Mouse (Mus musculus): Measurements from ENCODE around the gene Neurl3. TPM values are rescaled to one million over a fixed set of nuclear protein-coding genes. Genes with fewer than 3 reads are reported as not detected.

Gene Neurl3
- total RNA-seq, 2 experiments from 2014 or later, result 4.9 to 7.4 TPM

DNA sequence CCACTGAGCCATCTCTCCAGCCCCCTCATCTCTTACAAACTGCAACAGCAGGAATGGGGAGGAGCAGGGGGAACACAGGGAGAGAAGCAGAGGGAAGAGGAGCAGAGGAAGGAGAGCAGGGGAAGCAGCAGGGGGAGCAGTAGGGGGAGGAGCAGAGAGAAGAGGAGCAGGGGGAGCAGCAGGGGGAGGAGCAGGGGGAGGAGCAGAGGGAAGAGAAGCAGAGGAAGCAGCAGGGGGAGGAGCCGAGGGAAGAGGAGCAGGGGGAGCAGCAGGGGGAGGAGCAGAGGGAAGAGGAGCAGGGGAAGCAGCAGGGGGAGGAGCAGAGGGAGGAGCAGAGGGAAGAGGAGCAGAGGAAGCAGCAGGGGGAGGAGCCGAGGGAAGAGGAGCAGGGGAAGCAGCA is 15.8 kb downstream of the Neurl3 start:
- no peak for DNase-seq

DNA sequence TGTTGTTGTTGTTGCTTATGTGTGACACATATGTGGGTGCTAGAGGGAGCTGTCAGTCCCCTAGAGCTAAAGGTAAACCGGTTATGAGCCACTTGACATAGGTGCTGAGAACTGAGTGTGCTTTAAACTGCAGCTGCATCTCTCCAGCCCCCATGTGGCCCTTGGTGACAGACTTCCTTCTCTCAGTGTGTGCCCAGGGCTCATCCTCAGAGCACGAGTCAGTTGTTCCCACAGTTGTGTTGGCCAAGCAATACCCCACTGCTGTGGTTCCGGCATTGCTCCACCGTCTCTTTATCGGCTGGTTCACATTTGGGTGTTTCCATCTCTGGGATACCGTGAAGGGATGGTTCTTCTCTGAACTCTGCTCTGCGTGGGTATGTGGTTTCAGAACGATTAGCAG is 17.2 kb downstream of the Neurl3 start:
- DNase-seq, result no peak

DNA sequence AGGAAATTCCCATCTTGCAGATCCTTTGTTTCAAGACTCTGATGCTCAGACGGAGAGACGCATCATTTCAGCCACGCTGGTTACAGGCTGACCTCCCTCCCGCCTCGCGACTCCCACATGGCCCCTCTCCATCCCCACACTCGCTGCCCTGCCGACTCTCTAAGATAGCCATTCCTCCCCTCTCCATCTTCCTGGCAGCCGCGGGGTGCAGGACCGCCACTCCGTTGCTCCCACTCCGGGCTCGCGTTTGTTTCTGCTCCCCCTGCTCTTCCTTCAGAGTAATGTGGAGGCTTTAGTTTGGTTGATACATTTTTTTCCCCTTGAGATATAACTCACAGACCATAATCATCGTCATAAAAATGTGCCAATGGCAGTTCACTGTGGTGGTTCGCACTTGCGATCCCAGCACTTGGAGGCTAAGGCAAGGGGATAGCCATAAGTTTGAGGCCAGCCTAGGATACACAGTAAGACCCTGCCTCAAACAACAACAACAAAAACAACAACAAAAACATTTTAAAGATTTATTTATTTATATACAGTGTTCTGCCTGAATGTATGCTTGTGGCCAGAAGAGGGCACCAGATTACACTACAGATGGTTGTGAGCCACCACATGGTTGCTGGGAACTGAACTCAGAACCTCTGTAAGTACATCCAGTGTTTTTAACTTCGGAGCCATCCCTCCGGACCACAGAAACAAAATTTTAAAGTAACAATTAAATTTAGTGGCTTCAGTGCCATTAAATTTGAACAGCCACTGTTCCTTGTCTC is 18.4 kb downstream of the Neurl3 start:
- DNase-seq, result no peak

DNA sequence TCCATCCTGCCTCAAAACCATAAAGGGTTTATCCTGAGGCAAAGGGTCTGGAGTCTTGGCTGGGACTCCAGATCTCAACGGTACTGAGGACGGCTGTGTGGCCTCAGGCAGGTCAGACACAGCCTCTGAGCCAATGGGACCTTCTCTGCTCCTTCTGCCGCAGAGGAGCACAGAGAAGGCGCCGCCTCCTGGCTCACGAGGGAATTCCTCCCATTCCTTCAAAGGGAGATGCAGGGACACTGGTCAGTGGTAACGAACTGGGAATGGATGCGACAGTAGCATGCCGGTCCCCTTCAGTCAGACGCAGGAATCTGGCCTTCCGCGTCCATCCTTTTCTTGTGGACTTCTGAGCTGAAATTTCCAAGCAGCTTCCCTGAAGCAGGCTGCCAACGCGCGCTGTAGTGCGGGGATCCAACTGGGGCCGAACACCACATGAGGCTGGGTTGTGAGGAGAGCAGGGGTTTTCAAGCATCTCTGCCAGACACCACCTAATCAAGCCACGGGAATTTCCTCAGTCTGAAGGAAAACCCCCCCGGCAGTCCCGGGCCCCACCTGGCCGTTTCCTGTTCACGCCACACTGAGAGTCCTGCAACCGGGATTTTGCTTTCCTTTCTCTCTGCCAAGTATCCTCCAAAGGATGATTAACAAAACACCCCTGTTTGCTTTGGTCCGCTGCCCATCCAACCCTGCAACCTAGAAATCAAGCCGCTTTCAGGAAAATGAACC is 19.7 kb downstream of the Neurl3 start:
- peak; percentile 62 for DNase-seq

DNA sequence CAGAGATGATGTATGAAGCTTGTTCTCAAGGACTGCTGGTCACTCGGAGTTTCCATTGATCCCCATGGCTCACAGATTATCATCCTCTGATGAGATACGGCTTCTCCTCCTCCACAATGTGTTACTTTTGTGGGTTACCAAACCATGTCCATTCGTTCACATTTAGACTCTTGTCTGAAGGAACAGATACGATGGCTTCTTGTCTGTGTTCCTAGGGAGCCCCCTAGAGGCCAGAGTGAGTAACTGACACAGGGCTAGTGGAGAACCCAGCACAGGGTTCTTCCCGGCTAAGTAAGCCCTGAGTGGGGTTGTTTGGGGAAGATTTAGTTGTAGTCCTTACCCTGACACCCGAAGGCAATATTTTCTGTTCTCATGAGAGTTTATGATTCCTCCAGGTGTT is 21.7 kb downstream of the Neurl3 start:
- DNase-seq, result peak; percentile 79

DNA sequence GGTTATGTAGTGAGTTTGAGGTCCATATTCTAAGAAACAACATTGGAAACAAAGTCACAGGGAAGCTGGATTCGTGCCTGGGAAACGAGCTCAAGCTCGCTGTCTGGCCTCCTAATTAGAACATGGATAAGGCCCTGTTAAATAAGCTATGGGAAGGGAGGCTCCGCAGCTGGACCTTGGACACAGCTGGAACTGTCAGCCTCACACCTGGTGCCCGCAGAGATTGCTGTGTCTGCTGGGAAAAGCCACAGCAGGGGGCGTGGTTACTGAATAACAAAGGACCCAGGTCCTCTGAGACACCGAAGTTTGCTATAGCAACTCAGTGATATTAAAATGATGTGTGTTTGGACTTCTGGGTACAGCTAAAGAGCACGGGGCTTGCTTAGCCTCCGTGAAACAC is 23.1 kb downstream of the Neurl3 start:
- no peak for DNase-seq

DNA sequence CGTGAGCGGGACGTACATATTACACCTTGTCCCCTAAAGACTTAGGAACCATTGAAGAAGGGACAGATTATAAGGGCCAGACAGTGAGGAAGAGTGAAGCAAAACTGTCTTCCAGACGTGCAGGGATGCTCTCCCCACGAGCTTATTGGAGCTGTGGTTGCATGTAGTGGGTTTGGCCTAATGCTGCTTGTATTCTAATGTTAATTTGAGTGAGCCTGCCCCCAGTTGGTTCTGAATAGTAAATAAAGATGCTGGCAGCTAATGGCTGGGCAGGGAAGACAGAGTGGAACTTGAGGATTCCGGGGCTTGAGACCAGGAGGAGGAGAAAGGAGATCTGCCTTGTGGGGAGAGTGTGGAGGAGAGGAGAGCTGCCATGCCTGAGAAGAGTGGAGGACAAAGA is 27.8 kb downstream of the Neurl3 start:
- DNase-seq, result no peak

DNA sequence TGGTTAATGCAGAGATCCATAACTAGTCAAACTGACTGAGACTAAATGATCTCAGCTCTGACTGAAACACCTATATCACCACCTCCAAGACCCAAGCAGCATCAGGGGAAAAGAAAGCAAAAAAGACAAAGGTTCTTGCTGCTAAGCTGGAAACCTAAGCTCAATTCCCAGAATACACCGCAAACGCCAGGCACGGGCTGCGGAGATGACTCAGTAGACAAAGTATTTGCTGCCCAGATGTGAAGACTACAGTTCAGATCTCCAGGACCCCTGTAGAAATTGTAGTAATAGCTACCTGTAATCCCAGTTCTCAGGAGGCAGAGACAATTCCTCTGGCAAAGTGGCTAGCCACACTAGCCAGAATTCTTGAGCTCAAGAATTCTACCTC is 29.7 kb downstream of the Neurl3 start:
- no peak for DNase-seq

DNA sequence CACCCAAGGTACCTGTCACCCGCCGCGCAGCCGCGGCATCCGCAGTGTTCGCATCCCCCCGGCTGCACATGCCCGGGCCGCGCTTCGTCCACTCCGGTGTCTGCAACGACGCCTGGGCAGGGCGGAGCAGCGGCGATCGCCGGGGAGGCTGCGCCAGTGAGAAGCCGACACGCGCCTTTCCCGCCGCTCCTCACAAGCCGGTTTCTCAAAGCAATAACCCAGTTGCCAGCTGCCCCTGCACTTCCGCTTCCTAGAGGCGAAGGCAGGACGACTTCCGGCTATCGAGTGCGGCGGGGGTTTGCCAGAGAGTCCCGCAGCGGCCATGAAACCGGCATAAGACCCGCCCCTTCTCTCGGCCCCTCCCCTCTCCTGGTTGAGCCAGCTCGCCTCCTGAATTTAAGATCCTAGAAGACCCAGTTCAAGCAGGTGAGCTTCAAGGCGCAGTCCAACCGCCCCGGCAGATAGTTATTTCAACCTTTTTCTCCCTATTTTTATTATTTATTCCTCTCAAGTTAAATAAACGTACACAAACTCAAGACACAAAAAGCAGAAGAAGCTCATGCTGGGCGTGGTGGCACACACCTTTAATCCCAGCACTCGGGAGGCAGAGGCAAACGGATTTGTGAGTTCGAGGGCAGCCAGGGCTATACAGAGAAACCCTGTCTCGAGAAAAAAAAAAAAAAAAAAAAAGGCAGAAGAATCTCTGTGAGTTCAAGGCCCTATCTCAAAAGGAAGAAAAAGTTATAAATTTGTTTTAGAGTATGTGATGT is 30.2 kb downstream of the Neurl3 start, which contains the start of gene Uggt1:
Uggt1 (minus strand) TSS at position 663 of the 770 bp plus-strand sequence.
- peak; percentile 96 for DNase-seq

DNA sequence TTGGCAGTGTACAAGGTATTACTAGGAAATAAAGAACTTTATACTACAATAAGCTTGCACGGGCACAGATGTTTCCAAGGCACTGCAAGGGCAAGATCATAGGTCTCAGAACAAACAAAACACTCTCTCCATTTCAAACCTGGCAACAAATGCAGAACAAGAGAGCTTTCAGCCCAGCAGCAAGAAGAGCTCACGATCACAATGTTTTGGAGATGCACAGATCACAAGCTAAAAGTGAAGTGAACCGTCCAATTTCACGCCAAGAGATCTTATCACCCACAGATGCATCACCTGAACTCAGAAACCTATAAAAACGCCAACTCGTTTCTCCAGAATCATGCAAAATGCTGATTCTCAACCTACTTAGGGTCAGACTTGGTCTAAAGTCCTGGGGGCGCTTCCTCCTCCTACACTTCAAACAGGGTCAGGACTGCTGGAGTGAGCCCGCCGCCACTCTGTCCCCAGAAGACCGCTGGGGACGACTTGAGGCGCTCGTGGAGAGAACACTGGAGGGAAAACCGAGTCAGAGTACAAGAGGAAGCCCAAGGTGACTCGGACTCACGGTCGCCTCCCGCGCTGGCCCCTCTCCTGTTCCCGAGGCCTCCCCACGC is 30.9 kb downstream of the Neurl3 start:
- no peak for DNase-seq

DNA sequence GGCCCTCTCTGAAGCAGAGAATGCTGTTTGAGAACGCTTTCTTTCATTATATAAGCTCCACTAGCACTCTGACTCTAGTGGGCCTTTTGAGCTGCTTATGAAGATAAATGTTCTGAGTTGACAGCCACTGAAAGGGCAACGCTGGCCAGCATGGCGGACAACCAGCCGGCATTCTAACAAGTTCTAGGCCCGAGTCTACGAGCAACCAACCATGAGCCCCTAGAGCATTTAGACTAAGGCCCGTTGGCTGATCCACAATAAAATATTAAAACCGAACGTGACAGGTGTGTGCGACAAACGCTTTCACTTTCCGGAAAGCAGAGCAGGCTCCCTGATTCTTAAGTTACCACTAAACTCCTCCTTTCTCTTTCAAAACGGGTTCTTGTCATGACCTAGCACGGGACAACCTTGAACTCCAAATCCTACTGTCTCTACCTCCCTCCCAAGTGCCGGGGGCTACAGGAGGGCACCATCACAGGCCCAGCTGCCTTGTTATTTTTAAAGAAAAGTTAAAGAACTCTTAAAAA is 32.5 kb downstream of the Neurl3 start:
- DNase-seq, result no peak

DNA sequence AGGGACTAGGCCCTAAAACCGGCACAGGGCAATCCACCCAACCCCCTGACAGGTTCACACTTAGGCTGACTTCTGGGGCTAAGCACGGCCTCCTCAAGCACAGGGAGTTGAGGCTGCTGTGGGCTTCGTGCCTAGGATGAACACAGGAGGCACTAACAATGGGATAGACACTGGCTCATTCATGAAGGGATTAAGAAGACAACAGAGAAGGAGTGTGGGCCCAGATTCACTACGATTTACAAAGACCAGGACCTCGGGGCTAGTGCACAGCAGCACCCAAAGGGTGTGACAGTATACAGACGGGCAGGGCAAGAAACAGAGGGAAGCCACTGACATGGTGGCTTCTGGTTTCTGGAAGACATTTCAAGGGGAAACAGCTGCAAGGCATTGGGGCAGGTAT is 34.3 kb downstream of the Neurl3 start:
- DNase-seq, result no peak

DNA sequence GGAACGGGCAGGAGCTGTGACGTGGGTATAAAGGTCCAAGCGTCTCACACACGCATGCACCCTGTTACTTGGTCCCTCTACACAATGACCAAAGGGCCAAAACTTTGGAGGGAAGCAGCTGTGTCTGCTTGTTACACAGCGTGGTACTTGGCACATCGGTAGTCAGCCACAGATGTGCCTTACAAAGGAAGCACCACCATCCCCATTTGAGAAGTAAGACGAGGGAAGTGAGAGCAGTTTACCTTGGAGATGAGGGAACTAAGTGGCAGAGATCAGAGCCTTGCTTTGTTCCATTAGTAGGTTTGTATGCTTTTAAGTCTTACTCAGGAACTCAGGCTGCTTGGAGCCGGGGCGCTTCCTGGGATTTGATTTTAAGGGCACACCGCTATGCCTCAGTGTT is 35.1 kb downstream of the Neurl3 start:
- no peak for DNase-seq

DNA sequence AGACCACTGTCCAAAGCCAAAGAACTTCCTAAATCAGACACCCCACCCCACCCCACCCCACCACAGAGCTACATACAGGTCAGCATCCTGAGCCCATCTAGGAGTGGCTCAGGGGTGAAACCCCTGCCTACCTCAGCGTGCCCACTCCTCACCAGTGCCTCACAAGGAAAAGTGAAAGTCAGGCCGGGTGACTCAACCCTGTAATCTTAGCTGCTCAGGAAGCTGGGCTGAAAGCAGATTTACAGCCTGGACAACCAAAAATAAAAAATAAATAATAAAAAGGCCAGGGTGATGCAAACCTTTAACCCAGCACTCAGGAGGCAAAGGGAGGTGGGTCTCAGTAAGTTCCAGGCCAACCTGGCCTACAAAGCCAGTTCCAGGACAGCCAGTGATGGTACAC is 38.6 kb downstream of the Neurl3 start:
- DNase-seq, result no peak

DNA sequence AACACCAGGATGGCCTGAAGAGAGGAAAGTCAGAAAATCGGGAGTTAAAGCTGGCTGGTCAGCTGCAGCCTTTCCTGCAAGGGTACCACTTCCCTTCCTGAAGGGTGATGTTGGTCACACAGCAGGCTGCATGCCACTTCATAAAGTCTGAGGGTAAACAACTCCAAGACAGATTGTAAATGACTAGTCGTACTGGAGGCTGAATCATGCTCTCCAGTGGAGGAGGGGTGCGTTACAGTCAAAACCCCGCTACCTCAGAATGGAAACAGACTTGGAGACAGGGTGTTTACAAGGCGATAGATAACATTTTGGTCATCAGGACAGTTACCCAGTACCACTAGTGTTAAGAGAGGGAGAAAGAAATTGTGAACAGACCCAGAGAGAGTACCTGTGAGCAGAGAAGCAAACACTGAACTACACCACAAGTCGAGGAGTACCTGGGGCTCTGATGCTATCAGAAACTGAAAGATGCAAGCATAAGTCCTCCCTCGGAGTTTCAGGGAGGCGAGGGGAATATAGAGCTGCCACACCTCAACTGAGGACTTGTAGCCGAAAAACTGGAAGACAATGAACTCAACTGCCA is 39.3 kb downstream of the Neurl3 start:
- no peak for DNase-seq

DNA sequence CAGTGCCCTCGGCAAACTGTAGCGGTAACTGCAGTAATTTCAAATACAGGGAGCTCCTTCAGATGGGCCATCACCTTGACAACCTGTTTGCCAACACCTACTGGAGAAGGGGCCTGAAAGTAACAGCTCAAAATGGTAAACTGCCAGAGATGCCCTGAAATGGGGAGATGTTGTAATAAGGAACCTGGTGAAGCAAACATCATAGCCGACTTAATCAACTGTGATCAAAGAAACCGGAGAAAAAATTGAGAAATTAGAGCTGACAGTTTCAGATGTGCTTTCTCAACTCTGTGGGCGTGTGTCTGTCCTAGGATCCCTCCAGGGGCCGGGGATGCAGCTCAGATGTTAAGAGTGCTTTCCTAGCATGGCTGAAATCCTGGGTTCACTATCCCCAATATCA is 41.3 kb downstream of the Neurl3 start:
- DNase-seq, result no peak

DNA sequence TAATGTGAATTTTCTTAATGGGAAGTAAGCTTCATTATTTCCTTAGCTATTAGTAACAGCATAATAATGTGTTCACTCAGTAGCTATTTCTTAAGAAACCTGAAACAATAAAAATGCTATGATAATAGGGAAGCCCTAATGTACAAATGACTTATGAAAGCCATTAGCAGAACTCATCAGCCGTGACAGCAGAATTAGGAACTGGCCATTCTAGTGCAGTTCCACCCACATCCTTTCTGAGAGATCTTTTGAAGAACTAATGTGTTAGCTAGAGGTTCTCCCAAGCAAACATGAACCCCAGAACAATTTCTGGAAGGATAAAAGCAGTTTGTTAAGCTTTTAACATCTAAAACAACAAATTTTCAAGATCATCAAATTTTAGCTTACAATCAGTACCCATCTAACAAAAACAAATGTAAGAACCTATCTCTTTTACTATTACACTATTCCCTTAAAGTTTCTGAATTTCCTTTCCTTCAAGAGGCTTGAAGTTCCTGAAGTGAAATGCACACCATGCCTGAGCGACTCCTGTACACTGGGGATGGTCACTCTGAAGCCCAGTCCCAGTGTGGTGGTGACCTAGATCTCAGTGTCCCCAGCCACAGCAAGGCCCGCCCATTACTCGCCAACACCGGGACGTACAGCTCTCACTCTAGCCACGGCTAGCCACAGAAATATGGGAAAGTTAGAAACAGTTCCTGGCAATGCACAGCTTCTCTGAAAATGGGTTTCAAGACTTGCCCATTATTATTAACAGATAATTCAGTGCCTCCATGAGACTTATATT is 43.4 kb downstream of the Neurl3 start:
- DNase-seq, result no peak

DNA sequence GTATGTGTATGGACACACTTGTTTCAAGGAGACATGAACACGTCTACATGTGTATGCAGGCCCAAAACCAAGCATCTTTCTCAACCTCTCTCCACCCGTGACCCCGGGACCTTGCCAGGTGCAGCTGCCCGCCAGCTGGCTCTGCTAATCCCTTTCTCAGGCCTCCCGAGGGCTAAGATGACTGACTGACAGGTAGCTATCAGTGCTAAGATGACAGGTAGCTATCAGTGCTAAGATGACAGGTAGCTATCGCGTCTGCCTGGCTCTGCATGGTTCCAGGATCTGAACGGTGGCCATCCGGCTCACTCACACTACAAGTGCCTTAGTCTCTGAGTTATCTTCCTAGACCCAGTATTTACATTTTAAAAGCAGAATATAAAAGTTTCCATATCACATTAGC is 46.0 kb downstream of the Neurl3 start:
- no peak for DNase-seq

DNA sequence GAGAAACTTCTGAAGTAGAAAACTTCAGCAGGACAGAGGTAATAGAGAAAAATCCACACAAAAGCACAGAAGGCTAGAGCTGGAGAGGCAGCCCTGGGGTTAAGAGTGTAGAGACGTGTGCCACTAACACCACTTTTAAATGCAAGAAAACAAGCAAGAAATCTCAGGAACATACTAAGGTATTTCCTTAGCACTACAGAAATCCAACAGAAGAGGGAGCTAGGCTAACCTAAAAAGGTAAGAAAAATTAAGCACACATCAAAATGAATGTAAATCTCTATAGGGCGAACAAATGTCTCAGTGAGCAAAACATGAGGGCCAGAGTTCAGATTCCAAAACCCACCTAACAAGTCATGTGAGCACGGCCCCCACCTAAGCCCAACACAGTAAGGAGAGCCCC is 49.8 kb downstream of the Neurl3 start:
- DNase-seq, result no peak

Measured in adrenal gland, postnatal 10 days (tissue).